Mouse (Mus musculus): ENCODE data around the gene Gga3. TPM values are rescaled to one million over a fixed set of nuclear protein-coding genes. Genes with fewer than 3 reads are reported as not detected.
A peak's percentile ranks its signal among the peaks of the same experiment; 100 is the strongest.

Gene Gga3
- total and polyA plus RNA-seq, 2 experiments from 2014 or later, result 7.0 to 11.8 TPM

GRCm38 (mm10) chr11:115630532-115631504 is 27.0 kb upstream of the Gga3 start:
- Histone ChIP-seq H3K27me3 (ENCODE audit: control insufficient read depth, insufficient read depth, low read length) (no peaks in the 10 kb centered on the region), H3K4me3 (ENCODE audit: low read depth, low read length) (no peak overlapping the region), H3K36me3 (replicated peaks; ENCODE audit: control insufficient read depth, insufficient read depth, low read length) (no peaks in the 10 kb centered on the region), H3K9me3 (replicated peaks; ENCODE audit: control insufficient read depth, low read length) (no peaks in the 10 kb centered on the region), H3K9ac (replicated peaks; ENCODE audit: low read depth, low read length) (no peak overlapping the region), H3K27ac (ENCODE audit: low read depth) (no peak overlapping the region), H3K4me2 (ENCODE audit: low read depth, low read length) (no peak overlapping the region), H3K4me1 (ENCODE audit: control insufficient read depth, insufficient read depth) (peaks cover 5% of the 10 kb centered on the region; the same call in 1 of the 2 replicates)
- TF ChIP-seq EP300 (IDR thresholded peaks at IDR 0.05; ENCODE audit: low read depth) (no peak), CTCF (IDR thresholded peaks at IDR 0.05; ENCODE audit: low read depth) (no peak)
- DNase-seq (ENCODE audit: low spot score) (no peak), ATAC-seq (ENCODE audit: insufficient read depth, low read depth) (no peak)
- 48% methylated on average over 16 of the region's 16 CpGs for WGBS

GRCm38 (mm10) chr11:115629734-115630531 is 26.1 kb upstream of the Gga3 start:
- Histone ChIP-seq H3K9me3 (replicated peaks; ENCODE audit: control insufficient read depth, low read length) (no peaks in the 10 kb centered on the region), H3K4me2 (ENCODE audit: low read depth, low read length) (no peak overlapping the region), H3K36me3 (replicated peaks; ENCODE audit: control insufficient read depth, insufficient read depth, low read length) (no peaks in the 10 kb centered on the region), H3K4me3 (ENCODE audit: low read depth, low read length) (no peak overlapping the region), H3K9ac (replicated peaks; ENCODE audit: low read depth, low read length) (no peak overlapping the region), H3K27me3 (ENCODE audit: control insufficient read depth, insufficient read depth, low read length) (no peaks in the 10 kb centered on the region), H3K27ac (ENCODE audit: low read depth) (no peak overlapping the region), H3K4me1 (ENCODE audit: control insufficient read depth, insufficient read depth) (peaks cover 5% of the 10 kb centered on the region; the same call in 1 of the 2 replicates)
- TF ChIP-seq CTCF (IDR thresholded peaks at IDR 0.05; ENCODE audit: low read depth) (no peak), EP300 (IDR thresholded peaks at IDR 0.05; ENCODE audit: low read depth) (no peak)
- no peak for DNase-seq (ENCODE audit: low spot score)
- WGBS, result 79% methylated on average over 13 of the region's 13 CpGs
- no peak for ATAC-seq (ENCODE audit: insufficient read depth, low read depth)

- peak overlapping the region; percentile 19; the same call in 1 of the 2 replicates for H3K27ac ChIP-seq (ENCODE audit: low read depth)
- DNase-seq (ENCODE audit: low spot score) (no peak), ATAC-seq (ENCODE audit: insufficient read depth, low read depth) (no peak)
- peak overlapping the region; percentile 53 for H3K4me2 ChIP-seq (ENCODE audit: low read depth, low read length)
- H3K4me1 ChIP-seq (ENCODE audit: control insufficient read depth, insufficient read depth), result peaks cover 5% of the 10 kb centered on the region; the same call in 1 of the 2 replicates
- 51% methylated on average over 13 of the region's 13 CpGs for WGBS
- H3K27me3 ChIP-seq (ENCODE audit: control insufficient read depth, insufficient read depth, low read length), result no peaks in the 10 kb centered on the region
- H3K36me3 ChIP-seq (replicated peaks; ENCODE audit: control insufficient read depth, insufficient read depth, low read length), result peaks cover 3% of the 10 kb centered on the region; the same call in 1 of the 2 replicates
- peak overlapping the region; percentile 81 for H3K4me3 ChIP-seq (ENCODE audit: low read depth, low read length)
- H3K9ac ChIP-seq (replicated peaks; ENCODE audit: low read depth, low read length), result 0 out of 2 replicates have a peak overlapping the region, but pooled peaks have one; percentile 34
- TF ChIP-seq CTCF (IDR thresholded peaks at IDR 0.05; ENCODE audit: low read depth) (no peak), EP300 (IDR thresholded peaks at IDR 0.05; ENCODE audit: low read depth) (0 out of 2 replicates have a peak, but pooled peaks have one; percentile 6)
- H3K9me3 ChIP-seq (replicated peaks; ENCODE audit: control insufficient read depth, low read length), result no peaks in the 10 kb centered on the region
Observed at GRCm38 (mm10) chr11:115628465-115629101, 24.7 kb upstream of the Gga3 start.

GRCm38 (mm10) chr11:115627705-115628464 is 24.0 kb upstream of the Gga3 start, which contains the start of gene Slc25a19:
Gene Slc25a19 (minus strand): TSS chr11:115628295.
- WGBS, result under 1% methylated on average over 47 of the region's 47 CpGs
- Histone ChIP-seq H3K36me3 (replicated peaks; ENCODE audit: control insufficient read depth, insufficient read depth, low read length) (peaks cover 10% of the 10 kb centered on the region), H3K4me3 (ENCODE audit: low read depth, low read length) (peak within 1 kb of the TSS; percentile 81), H3K4me1 (ENCODE audit: control insufficient read depth, insufficient read depth) (peaks cover 5% of the 10 kb centered on the region; the same call in 1 of the 2 replicates), H3K27me3 (ENCODE audit: control insufficient read depth, insufficient read depth, low read length) (no peaks in the 10 kb centered on the region), H3K27ac (ENCODE audit: low read depth) (peak within 1 kb of the TSS; percentile 60), H3K4me2 (ENCODE audit: low read depth, low read length) (peak within 1 kb of the TSS; percentile 94), H3K9ac (replicated peaks; ENCODE audit: low read depth, low read length) (peak within 1 kb of the TSS; percentile 63), H3K9me3 (replicated peaks; ENCODE audit: control insufficient read depth, low read length) (no peaks in the 10 kb centered on the region)
- ATAC-seq (ENCODE audit: insufficient read depth, low read depth) (peak; percentile 99), DNase-seq (ENCODE audit: low spot score) (peak; percentile 100)
- TF ChIP-seq CTCF (IDR thresholded peaks at IDR 0.05; ENCODE audit: low read depth) (no peak), EP300 (IDR thresholded peaks at IDR 0.05; ENCODE audit: low read depth) (0 out of 2 replicates have a peak, but pooled peaks have one; percentile 18)
